ENCODE assay signal across 8 mouse cellular contexts in genomic region chr19:38396633-38396970, GRCm38 (mm10). TPM values are rescaled to one million over a fixed set of nuclear protein-coding genes. Genes with fewer than 3 reads are reported as not detected.
DNase-seq lines count a peak whose midpoint lies in the region; ATAC-seq and TF ChIP-seq lines count a peak whose summit lies in the region.

No protein-coding gene starts in this region.

- no peaks in the 10 kb centered on the region for H3K36me3 ChIP-seq in heart, embryonic 11.5 days (ENCODE audit: control insufficient read depth, insufficient read depth, low read length)
- H3K36me3 ChIP-seq in ES-E14 (ENCODE audit: control insufficient read depth, insufficient read depth, low read length, poor library complexity, severe bottlenecking): peaks cover 4% of the 10 kb centered on the region; the same call in 1 of the 2 replicates
- no peaks in the 10 kb centered on the region for H3K36me3 ChIP-seq in forebrain, embryonic 15.5 days
- peaks cover 8% of the 10 kb centered on the region for H3K36me3 ChIP-seq in liver, postnatal 0 days (replicated peaks; ENCODE audit: insufficient read depth, low read length)

- 32% methylated on average over 8 of the region's 8 CpGs for WGBS in heart, embryonic 11.5 days (ENCODE audit: insufficient replicate concordance)
- WGBS in forebrain, embryonic 15.5 days: 17% methylated on average over 8 of the region's 8 CpGs
- 32% methylated on average over 8 of the region's 8 CpGs for WGBS in liver, postnatal 0 days (ENCODE audit: insufficient replicate concordance)

- H3K4me1 ChIP-seq in heart, embryonic 11.5 days (ENCODE audit: control insufficient read depth, insufficient read depth, low read length): no peaks in the 10 kb centered on the region
- H3K4me1 ChIP-seq in ES-E14 (ENCODE audit: control insufficient read depth in 2 of 2, insufficient read depth in 2 of 2, low read length in 2 of 2, poor library complexity in 1 of 2): peaks cover 7 to 8% of the 10 kb centered on the region in 2 experiments
- peaks cover 17% of the 10 kb centered on the region for H3K4me1 ChIP-seq in forebrain, embryonic 15.5 days
- peaks cover 25% of the 10 kb centered on the region for H3K4me1 ChIP-seq in liver, postnatal 0 days (ENCODE audit: insufficient read depth)

- peak overlapping the region; percentile 96 for H3K4me2 ChIP-seq in heart, embryonic 11.5 days
- H3K4me2 ChIP-seq in forebrain, embryonic 15.5 days (replicated peaks): peak overlapping the region; percentile 92
- peak overlapping the region; percentile 84 for H3K4me2 ChIP-seq in liver, postnatal 0 days (ENCODE audit: low read depth, low read length)

- no peak for ATAC-seq in heart, embryonic 11.5 days (replicated peaks; ENCODE audit: insufficient number of reproducible peaks, low FRiP score, low TSS enrichment)
- ATAC-seq in forebrain, embryonic 15.5 days (replicated peaks): 0 out of 2 replicates have a peak, but pooled peaks have one; percentile 32
- no peak for ATAC-seq in liver, postnatal 0 days

- DNase-seq in heart, postnatal 4 days: no peak
- no peak for DNase-seq in ES-E14 (ENCODE audit: low read depth, low spot score)
- no peak for DNase-seq in liver, postnatal 0 days
- no peak for DNase-seq in layer of hippocampus, adult 9-10 months (ENCODE audit: low spot score)
- DNase-seq in gastrocnemius, adult 18-20 months (ENCODE audit: low spot score): no peak
- DNase-seq in urinary bladder, adult 18-20 months (ENCODE audit: low spot score in 2 of 2): no peak

- no peaks in the 10 kb centered on the region for H3K9me3 ChIP-seq in heart, embryonic 11.5 days (replicated peaks; ENCODE audit: control insufficient read depth, low read length)
- H3K9me3 ChIP-seq in ES-E14 (ENCODE audit: control insufficient read depth, insufficient read depth, low read depth, low read length): no peaks in the 10 kb centered on the region
- H3K9me3 ChIP-seq in forebrain, embryonic 15.5 days: no peaks in the 10 kb centered on the region
- no peaks in the 10 kb centered on the region for H3K9me3 ChIP-seq in liver, postnatal 0 days (ENCODE audit: low read length)

- no peak overlapping the region for H3K27ac ChIP-seq in heart, embryonic 11.5 days (ENCODE audit: low read depth, low read length)
- peak overlapping the region; percentile 80; the same call in 1 of the 2 replicates for H3K27ac ChIP-seq in ES-E14 (ENCODE audit: insufficient read depth, low read depth, low read length, poor library complexity, severe bottlenecking)
- H3K27ac ChIP-seq in forebrain, embryonic 15.5 days (replicated peaks): no peak overlapping the region
- H3K27ac ChIP-seq in liver, postnatal 0 days (ENCODE audit: low read depth): peak overlapping the region; percentile 83

- H3K9ac ChIP-seq in heart, embryonic 11.5 days (ENCODE audit: low read depth, low read length): peak overlapping the region; percentile 77; the same call in 1 of the 2 replicates
- peak overlapping the region; percentile 97 for H3K9ac ChIP-seq in ES-E14 (ENCODE audit: insufficient read depth, low read depth, low read length, poor library complexity, severe bottlenecking)
- peak overlapping the region; percentile 83 for H3K9ac ChIP-seq in forebrain, embryonic 15.5 days (replicated peaks)
- H3K9ac ChIP-seq in liver, postnatal 0 days (replicated peaks): peak overlapping the region; percentile 72

- no peak for TF ChIP-seq EP300 in liver, postnatal 0 days (IDR thresholded peaks at IDR 0.05; ENCODE audit: low read depth)

- in situ Hi-C loops in ES-E14 (cut with MboI; ENCODE audit: low sequenced_read_pairs in 2 of 2, unreplicated experiment in 2 of 2): no loop called here

- H3K27me3 ChIP-seq in heart, embryonic 11.5 days (ENCODE audit: control insufficient read depth, insufficient read depth, low read length): no peaks in the 10 kb centered on the region
- H3K27me3 ChIP-seq in forebrain, embryonic 15.5 days: no peaks in the 10 kb centered on the region
- no peaks in the 10 kb centered on the region for H3K27me3 ChIP-seq in liver, postnatal 0 days (ENCODE audit: insufficient read depth, low read length)

- no peak for TF ChIP-seq CTCF in liver, postnatal 0 days (IDR thresholded peaks at IDR 0.05; ENCODE audit: low read depth)

- peak overlapping the region; percentile 73 for H3K4me3 ChIP-seq in heart, embryonic 11.5 days (ENCODE audit: low read depth, low read length)
- peak overlapping the region; percentile 80 to 99 for H3K4me3 ChIP-seq in ES-E14 (ENCODE audit: insufficient read depth in 1 of 2, low read depth in 1 of 2, low read length in 2 of 2, poor library complexity in 1 of 2, severe bottlenecking in 1 of 2)
- peak overlapping the region; percentile 91 for H3K4me3 ChIP-seq in forebrain, embryonic 15.5 days
- H3K4me3 ChIP-seq in liver, postnatal 0 days (ENCODE audit: low read depth, low read length): peak overlapping the region; percentile 71

TF ChIP-seq in ES-E14, 5 proteins besides CTCF, POLR2A, EP300 and RAD21:
- TF ChIP-seq ZNF384 (IDR thresholded peaks at IDR 0.05; ENCODE audit: low read depth, low read length) (no peak), MAFK (IDR thresholded peaks at IDR 0.05; ENCODE audit: insufficient read depth, low read depth, low read length) (no peak), HCFC1 (IDR thresholded peaks at IDR 0.05; ENCODE audit: borderline replicate concordance, insufficient read depth, low read length) (no peak)

RNA-seq across cellular contexts. Expression of gene Slc35g1, which starts 0.8 kb away (rescaled TPM):
- 2.8 and 3.3 TPM in 2 replicates for polyA plus RNA-seq in heart, embryonic 11.5 days (2014; fragmentation: Nextera tagmentation; extraction: Ambion mirVana)
- 1 to 10 TPM; 1.9 to 2.0 TPM for total RNA-seq in heart, postnatal 4 days (2021)
- 28.4 and 36.3 TPM in 2 replicates for total RNA-seq in ES-E14 (2012; rRNA removed)
- 1.1 and 1.4 TPM in 2 replicates for polyA plus RNA-seq in forebrain, embryonic 15.5 days (2015; fragmentation: Nextera tagmentation; extraction: Ambion mirVana)
- polyA plus RNA-seq in liver, postnatal 0 days (2015; fragmentation: Nextera tagmentation; extraction: Ambion mirVana): 6.4 and 7.2 TPM in 2 replicates
- 1 to 10 TPM; 1.7 to 2.0 TPM for total RNA-seq in gastrocnemius, adult 18-20 months (2021)

Comparison
In these comparisons a context has a peak if more than half of its experiments do, and no peak if none do; other contexts are left out.
1. H3K27ac ChIP-seq: peak in ES-E14 (single experiment) and liver, postnatal 0 days (single experiment); none in heart, embryonic 11.5 days (single experiment) and forebrain, embryonic 15.5 days (single experiment).
2. Peak in every context shown above with its lines, with median percentiles within 50 percentile points of each other: H3K4me2 ChIP-seq, H3K4me3 ChIP-seq and H3K9ac ChIP-seq.